Mouse (Mus musculus): Measurements from ENCODE around the gene Zfp715. TPM values are rescaled to one million over a fixed set of nuclear protein-coding genes. Genes with fewer than 3 reads are reported as not detected.
A peak's percentile ranks its signal among the peaks of the same experiment; 100 is the strongest.

The Zfp715 gene
- 11.6 and 12.1 TPM in 2 replicates for polyA plus RNA-seq (2014; fragmentation: Nextera tagmentation; extraction: Ambion mirVana)

- WGBS (ENCODE audit: insufficient replicate concordance) = under 1% methylated on average over 33 of the region's 33 CpGs
- no peaks in the 10 kb centered on the region for H3K9me3 ChIP-seq (replicated peaks; ENCODE audit: control insufficient read depth, low read length)
- H3K27ac ChIP-seq (ENCODE audit: low read depth, low read length) = peak within 1 kb of the TSS; percentile 85
- peaks cover 14% of the 10 kb centered on the region for H3K4me1 ChIP-seq (ENCODE audit: control insufficient read depth, insufficient read depth, low read length)
- no peaks in the 10 kb centered on the region for H3K27me3 ChIP-seq (ENCODE audit: control insufficient read depth, insufficient read depth, low read length)
- ATAC-seq (replicated peaks; ENCODE audit: insufficient number of reproducible peaks, low FRiP score, low TSS enrichment) = peak; percentile 93
- H3K4me3 ChIP-seq (ENCODE audit: low read depth, low read length) = peak within 1 kb of the TSS; percentile 86
- H3K4me2 ChIP-seq = peak within 1 kb of the TSS; percentile 69
- peak within 1 kb of the TSS; percentile 87 for H3K9ac ChIP-seq (ENCODE audit: low read depth, low read length)
- H3K36me3 ChIP-seq (ENCODE audit: control insufficient read depth, insufficient read depth, low read length) = peaks cover 10% of the 10 kb centered on the region
Measured at GRCm38 (mm10) chr7:43313013-43313428, at the start of gene Zfp715. TSS of gene Zfp715 (minus strand) at chr7:43313294.

- Histone ChIP-seq H3K27ac (ENCODE audit: low read depth, low read length) (no peak overlapping the region), H3K9me3 (replicated peaks; ENCODE audit: control insufficient read depth, low read length) (no peaks in the 10 kb centered on the region), H3K4me1 (ENCODE audit: control insufficient read depth, insufficient read depth, low read length) (no peaks in the 10 kb centered on the region), H3K4me2 (no peak overlapping the region), H3K27me3 (ENCODE audit: control insufficient read depth, insufficient read depth, low read length) (no peaks in the 10 kb centered on the region), H3K36me3 (ENCODE audit: control insufficient read depth, insufficient read depth, low read length) (no peaks in the 10 kb centered on the region), H3K9ac (ENCODE audit: low read depth, low read length) (no peak overlapping the region), H3K4me3 (ENCODE audit: low read depth, low read length) (no peak overlapping the region)
- ATAC-seq (replicated peaks; ENCODE audit: insufficient number of reproducible peaks, low FRiP score, low TSS enrichment) = no peak
- 67% methylated on average over 4 of the region's 4 CpGs for WGBS (ENCODE audit: insufficient replicate concordance)
Measured at GRCm38 (mm10) chr7:43362021-43362420, 48.9 kb upstream of the Zfp715 start.

DNA sequence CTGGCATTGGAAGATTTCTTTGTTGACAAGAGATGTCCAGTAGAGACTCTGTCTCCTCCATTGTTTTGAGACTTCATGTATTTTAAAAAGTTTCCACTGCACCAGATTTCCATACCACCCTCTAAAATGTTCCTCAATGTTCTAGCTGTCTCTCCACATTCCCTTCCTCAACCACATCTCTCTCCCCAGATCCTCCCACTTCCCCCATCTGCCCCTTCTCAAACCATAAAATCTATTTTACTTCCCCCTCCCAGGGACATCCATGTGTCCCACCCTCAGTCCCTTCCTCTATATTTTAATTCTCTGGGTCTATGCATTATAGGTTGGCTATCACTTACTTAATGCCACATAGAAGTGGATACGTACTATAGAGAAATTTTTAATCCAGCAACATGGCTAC, 48.3 kb upstream of the Zfp715 start:
- H3K4me2 ChIP-seq = no peak overlapping the region
- no peak overlapping the region for H3K9ac ChIP-seq (ENCODE audit: low read depth, low read length)
- H3K4me1 ChIP-seq (ENCODE audit: control insufficient read depth, insufficient read depth, low read length) = no peaks in the 10 kb centered on the region
- no peaks in the 10 kb centered on the region for H3K9me3 ChIP-seq (replicated peaks; ENCODE audit: control insufficient read depth, low read length)
- H3K36me3 ChIP-seq (ENCODE audit: control insufficient read depth, insufficient read depth, low read length) = no peaks in the 10 kb centered on the region
- H3K27me3 ChIP-seq (ENCODE audit: control insufficient read depth, insufficient read depth, low read length) = no peaks in the 10 kb centered on the region
- no peak overlapping the region for H3K27ac ChIP-seq (ENCODE audit: low read depth, low read length)
- H3K4me3 ChIP-seq (ENCODE audit: low read depth, low read length) = no peak overlapping the region
- 70% methylated on average over 1 of the region's 1 CpGs for WGBS (ENCODE audit: insufficient replicate concordance)
- ATAC-seq (replicated peaks; ENCODE audit: insufficient number of reproducible peaks, low FRiP score, low TSS enrichment) = no peak

GRCm38 (mm10) chr7:43358556-43358955, 45.5 kb upstream of the Zfp715 start:
- H3K27me3 ChIP-seq (ENCODE audit: control insufficient read depth, insufficient read depth, low read length) = no peaks in the 10 kb centered on the region
- H3K9me3 ChIP-seq (replicated peaks; ENCODE audit: control insufficient read depth, low read length) = no peaks in the 10 kb centered on the region
- no peak overlapping the region for H3K9ac ChIP-seq (ENCODE audit: low read depth, low read length)
- ATAC-seq (replicated peaks; ENCODE audit: insufficient number of reproducible peaks, low FRiP score, low TSS enrichment) = no peak
- no peak overlapping the region for H3K4me3 ChIP-seq (ENCODE audit: low read depth, low read length)
- H3K4me1 ChIP-seq (ENCODE audit: control insufficient read depth, insufficient read depth, low read length) = no peaks in the 10 kb centered on the region
- H3K36me3 ChIP-seq (ENCODE audit: control insufficient read depth, insufficient read depth, low read length) = no peaks in the 10 kb centered on the region
- no peak overlapping the region for H3K4me2 ChIP-seq
- 82% methylated on average over 3 of the region's 3 CpGs for WGBS (ENCODE audit: insufficient replicate concordance)
- no peak overlapping the region for H3K27ac ChIP-seq (ENCODE audit: low read depth, low read length)

DNA sequence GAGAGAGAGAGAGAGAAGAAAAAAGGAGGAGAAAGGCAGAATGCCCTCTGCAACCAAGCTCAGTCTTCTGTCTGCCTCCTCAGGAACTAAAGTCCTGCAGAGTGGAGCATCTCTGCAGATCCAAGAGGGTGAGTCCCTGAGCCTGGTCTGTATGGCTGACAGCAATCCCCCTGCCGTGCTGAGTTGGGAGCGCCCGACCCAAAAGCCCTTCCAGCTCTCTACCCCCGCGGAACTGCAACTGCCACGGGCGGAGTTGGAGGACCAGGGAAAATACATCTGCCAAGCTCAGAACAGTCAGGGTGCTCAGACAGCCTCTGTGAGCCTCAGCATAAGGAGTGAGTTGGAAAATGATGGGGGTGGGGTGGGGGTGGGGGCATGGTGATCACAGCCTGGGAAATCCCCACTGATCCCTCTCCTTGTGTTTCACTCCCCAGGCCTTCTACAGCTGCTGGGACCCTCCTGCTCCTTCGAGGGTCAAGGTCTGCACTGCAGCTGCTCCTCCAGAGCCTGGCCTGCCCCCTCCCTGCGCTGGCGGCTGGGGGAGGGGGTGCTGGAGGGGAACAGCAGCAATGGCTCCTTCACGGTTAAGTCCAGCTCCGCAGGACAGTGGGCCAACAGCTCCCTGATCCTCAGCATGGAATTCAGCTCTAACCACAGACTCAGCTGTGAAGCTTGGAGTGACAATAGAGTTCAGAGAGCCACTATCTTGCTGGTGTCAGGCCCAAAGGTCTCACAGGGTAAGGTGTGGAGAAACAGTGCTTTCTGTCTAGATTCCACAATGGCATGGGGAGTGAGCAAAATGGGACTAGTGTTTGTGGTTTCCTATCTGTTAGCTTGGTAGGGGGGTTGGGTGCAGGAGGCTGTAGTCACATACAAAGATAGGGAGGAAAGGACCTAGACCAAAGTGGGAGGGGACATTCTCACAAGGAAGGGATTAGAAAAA, 42.1 kb upstream of the Zfp715 start:
- WGBS (ENCODE audit: insufficient replicate concordance) = 2% methylated on average over 12 of the region's 12 CpGs
- no peak for ATAC-seq (replicated peaks; ENCODE audit: insufficient number of reproducible peaks, low FRiP score, low TSS enrichment)
- no peaks in the 10 kb centered on the region for H3K4me1 ChIP-seq (ENCODE audit: control insufficient read depth, insufficient read depth, low read length)
- no peaks in the 10 kb centered on the region for H3K27me3 ChIP-seq (ENCODE audit: control insufficient read depth, insufficient read depth, low read length)
- H3K4me2 ChIP-seq = peak overlapping the region; percentile 29
- H3K9me3 ChIP-seq (replicated peaks; ENCODE audit: control insufficient read depth, low read length) = no peaks in the 10 kb centered on the region
- H3K36me3 ChIP-seq (ENCODE audit: control insufficient read depth, insufficient read depth, low read length) = no peaks in the 10 kb centered on the region
- H3K4me3 ChIP-seq (ENCODE audit: low read depth, low read length) = no peak overlapping the region
- no peak overlapping the region for H3K27ac ChIP-seq (ENCODE audit: low read depth, low read length)
- 0 out of 2 replicates have a peak overlapping the region, but pooled peaks have one; percentile 28 for H3K9ac ChIP-seq (ENCODE audit: low read depth, low read length)

GRCm38 (mm10) chr7:43353758-43354157, 40.7 kb upstream of the Zfp715 start:
- Histone ChIP-seq H3K4me2 (no peak overlapping the region), H3K9ac (ENCODE audit: low read depth, low read length) (no peak overlapping the region), H3K4me3 (ENCODE audit: low read depth, low read length) (no peak overlapping the region), H3K27ac (ENCODE audit: low read depth, low read length) (no peak overlapping the region), H3K27me3 (ENCODE audit: control insufficient read depth, insufficient read depth, low read length) (no peaks in the 10 kb centered on the region), H3K36me3 (ENCODE audit: control insufficient read depth, insufficient read depth, low read length) (no peaks in the 10 kb centered on the region), H3K4me1 (ENCODE audit: control insufficient read depth, insufficient read depth, low read length) (no peaks in the 10 kb centered on the region), H3K9me3 (replicated peaks; ENCODE audit: control insufficient read depth, low read length) (no peaks in the 10 kb centered on the region)
- no peak for ATAC-seq (replicated peaks; ENCODE audit: insufficient number of reproducible peaks, low FRiP score, low TSS enrichment)
- WGBS (ENCODE audit: insufficient replicate concordance) = 75% methylated on average over 4 of the region's 4 CpGs

DNA sequence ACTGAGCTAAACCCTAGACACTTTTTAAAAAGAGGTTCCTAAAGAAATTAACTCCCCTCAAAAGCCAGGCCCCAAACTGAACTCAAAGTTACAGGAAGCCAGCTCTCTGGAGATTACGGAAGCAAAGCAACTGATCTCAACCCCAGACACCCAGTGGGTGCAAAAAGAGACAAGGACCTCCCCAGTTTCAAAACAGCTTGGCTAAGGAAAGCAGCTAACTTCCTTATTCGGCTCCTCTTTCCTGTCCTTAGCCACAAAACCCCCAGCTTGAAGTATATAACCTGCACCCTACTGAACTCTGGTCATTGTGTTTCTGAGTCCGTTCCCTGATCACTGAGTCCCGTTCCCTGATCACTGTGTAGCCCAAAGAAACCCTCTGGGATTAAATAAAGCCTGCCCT, 40.0 kb upstream of the Zfp715 start:
- no peaks in the 10 kb centered on the region for H3K27me3 ChIP-seq (ENCODE audit: control insufficient read depth, insufficient read depth, low read length)
- H3K4me2 ChIP-seq = no peak overlapping the region
- no peak overlapping the region for H3K4me3 ChIP-seq (ENCODE audit: low read depth, low read length)
- no peak overlapping the region for H3K27ac ChIP-seq (ENCODE audit: low read depth, low read length)
- no peaks in the 10 kb centered on the region for H3K9me3 ChIP-seq (replicated peaks; ENCODE audit: control insufficient read depth, low read length)
- 60% methylated on average over 4 of the region's 4 CpGs for WGBS (ENCODE audit: insufficient replicate concordance)
- no peak overlapping the region for H3K9ac ChIP-seq (ENCODE audit: low read depth, low read length)
- no peaks in the 10 kb centered on the region for H3K36me3 ChIP-seq (ENCODE audit: control insufficient read depth, insufficient read depth, low read length)
- no peak for ATAC-seq (replicated peaks; ENCODE audit: insufficient number of reproducible peaks, low FRiP score, low TSS enrichment)
- no peaks in the 10 kb centered on the region for H3K4me1 ChIP-seq (ENCODE audit: control insufficient read depth, insufficient read depth, low read length)

- no peaks in the 10 kb centered on the region for H3K27me3 ChIP-seq (ENCODE audit: control insufficient read depth, insufficient read depth, low read length)
- no peak within 1 kb of the TSS for H3K4me2 ChIP-seq
- no peak within 1 kb of the TSS for H3K4me3 ChIP-seq (ENCODE audit: low read depth, low read length)
- no peaks in the 10 kb centered on the region for H3K9me3 ChIP-seq (replicated peaks; ENCODE audit: control insufficient read depth, low read length)
- WGBS (ENCODE audit: insufficient replicate concordance) = 55% methylated on average over 3 of the region's 3 CpGs
- H3K36me3 ChIP-seq (ENCODE audit: control insufficient read depth, insufficient read depth, low read length) = no peaks in the 10 kb centered on the region
- no peak within 1 kb of the TSS for H3K27ac ChIP-seq (ENCODE audit: low read depth, low read length)
- no peaks in the 10 kb centered on the region for H3K4me1 ChIP-seq (ENCODE audit: control insufficient read depth, insufficient read depth, low read length)
- no peak for ATAC-seq (replicated peaks; ENCODE audit: insufficient number of reproducible peaks, low FRiP score, low TSS enrichment)
- H3K9ac ChIP-seq (ENCODE audit: low read depth, low read length) = no peak within 1 kb of the TSS
Measured at GRCm38 (mm10) chr7:43351154-43351553, 38.1 kb upstream of the Zfp715 start, which contains the start of gene Siglecf. TSS of gene Siglecf (plus strand) at chr7:43351341.
